Mouse (Mus musculus) neural tube, embryonic 14.5 days (tissue): ENCODE results near the gene Tmem132a. TPM values are rescaled to one million over a fixed set of nuclear protein-coding genes. Genes with fewer than 3 reads are reported as not detected.

ENCODE experiments used
- ATAC-seq: fragments of 200-750 bp; cut with Nextera tagmentation; 2 replicates; pipeline ENCODE4 v1.8.0; 2017; ENCODE audit warnings: low read depth, mild to moderate bottlenecking, moderate TSS enrichment, moderate library complexity
- H3K27ac ChIP-seq: fragments of 300-500 bp; sonication (generic); 2 replicates; pipeline ENCODE4 v1.5.1; 2014; ENCODE audit warnings: low read depth, mild to moderate bottlenecking, control low read depth, low read length, moderate library complexity, mixed read lengths
- H3K27me3 ChIP-seq: fragments of 300-500 bp; sonication (generic); 2 replicates; pipeline ENCODE4 v1.6.1; 2014; ENCODE audit warnings: low read length; ENCODE audit not compliant: control insufficient read depth, insufficient read depth
- H3K36me3 ChIP-seq: fragments of 300-500 bp; sonication (generic); 2 replicates; pipeline ENCODE4 v1.6.1; 2014; ENCODE audit warnings: low read length, mixed read lengths; ENCODE audit not compliant: control insufficient read depth, insufficient read depth
- H3K4me1 ChIP-seq: fragments of 300-500 bp; sonication (generic); 2 replicates; pipeline ENCODE4 v1.6.1; 2014; ENCODE audit warnings: low read length; ENCODE audit not compliant: control insufficient read depth, insufficient read depth
- H3K4me2 ChIP-seq: fragments of 300-500 bp; sonication (generic); 2 replicates; pipeline ENCODE4 v1.6.1; 2014; ENCODE audit warnings: mild to moderate bottlenecking, low read depth, low read length, control low read depth
- H3K4me3 ChIP-seq: fragments of 300-500 bp; sonication (generic); 2 replicates; pipeline ENCODE4 v1.5.1; 2014; ENCODE audit warnings: low read depth, low read length, control low read depth, mixed read lengths
- H3K9ac ChIP-seq: fragments of 300-500 bp; sonication (generic); replicated peaks from 2 replicates; pipeline ENCODE4 v1.6.1; 2014; ENCODE audit warnings: low read depth, mild to moderate bottlenecking, control low read depth, low read length, mixed read lengths
- H3K9me3 ChIP-seq: fragments of 300-500 bp; sonication (generic); 2 replicates; pipeline ENCODE4 v1.6.1; 2016; ENCODE audit warnings: low read length; ENCODE audit not compliant: control insufficient read depth
- WGBS: fragments of 180-500 bp; shearing (Covaris S2); extraction: QIAGEN DNeasy Blood & Tissue Kit; methylation state at CpG from one replicate; pipeline ENCODE4 v1.1.7; 2014; 5-methylcytosine and 5-hydroxymethylcytosine counted together
- polyA plus RNA-seq: library from polyadenylated mRNA; unstranded; fragments of >200 nt; fragmentation: Nextera tagmentation; extraction: Ambion mirVana; gene quantifications from 2 replicates; pipeline ENCODE4 v1.2.1, GENCODE M21; 2014

The Tmem132a gene
- polyA plus RNA-seq, result 132 and 146 TPM in 2 replicates

DNA sequence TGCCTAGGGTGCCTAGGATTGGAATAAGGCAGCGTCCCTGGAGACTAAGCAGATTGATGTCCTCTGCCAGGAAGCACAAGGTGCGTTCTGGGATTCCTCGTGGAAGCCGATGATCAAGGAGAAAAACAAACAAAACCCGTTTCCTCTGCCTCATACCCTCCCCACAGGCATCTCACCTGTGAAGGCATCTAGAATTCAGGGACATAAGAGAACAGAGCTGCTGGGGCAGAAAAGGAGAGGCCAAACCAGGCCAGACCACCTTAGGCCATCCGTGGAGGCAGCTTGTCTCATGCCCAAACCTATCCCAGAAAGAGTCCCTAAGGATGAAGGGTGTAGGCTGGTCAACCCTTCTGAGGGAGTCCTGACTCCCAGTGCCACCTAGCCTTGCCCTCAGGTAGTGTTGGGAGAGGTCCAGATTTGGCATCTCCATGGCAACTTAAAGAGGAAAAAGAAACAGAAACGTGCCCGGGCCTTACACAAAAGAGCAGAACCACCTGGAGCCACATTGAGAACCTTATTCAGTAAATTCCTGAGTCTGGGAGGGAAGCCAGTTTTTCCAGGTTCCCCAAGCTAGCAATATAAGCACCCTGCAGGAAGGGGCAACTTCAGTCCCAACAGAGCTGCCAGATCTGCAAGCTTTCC, at the start of gene Tmem132a:
Gene Tmem132a, minus strand, starts transcription at position 55 of the 642 bp plus-strand sequence.
- Histone ChIP-seq H3K9me3 (no peaks in the 10 kb centered on the region), H3K36me3 (peaks cover 40% of the 10 kb centered on the region), H3K27me3 (no peaks in the 10 kb centered on the region), H3K4me3 (peak within 1 kb of the TSS; percentile 88), H3K9ac (peak within 1 kb of the TSS; percentile 96), H3K4me1 (peaks cover 14% of the 10 kb centered on the region; the same call in 1 of the 2 replicates), H3K4me2 (peak within 1 kb of the TSS; percentile 90), H3K27ac (peak within 1 kb of the TSS; percentile 92)
- 2% methylated on average over 8 of the region's 8 CpGs for WGBS
- ATAC-seq, result peak; percentile 38

DNA sequence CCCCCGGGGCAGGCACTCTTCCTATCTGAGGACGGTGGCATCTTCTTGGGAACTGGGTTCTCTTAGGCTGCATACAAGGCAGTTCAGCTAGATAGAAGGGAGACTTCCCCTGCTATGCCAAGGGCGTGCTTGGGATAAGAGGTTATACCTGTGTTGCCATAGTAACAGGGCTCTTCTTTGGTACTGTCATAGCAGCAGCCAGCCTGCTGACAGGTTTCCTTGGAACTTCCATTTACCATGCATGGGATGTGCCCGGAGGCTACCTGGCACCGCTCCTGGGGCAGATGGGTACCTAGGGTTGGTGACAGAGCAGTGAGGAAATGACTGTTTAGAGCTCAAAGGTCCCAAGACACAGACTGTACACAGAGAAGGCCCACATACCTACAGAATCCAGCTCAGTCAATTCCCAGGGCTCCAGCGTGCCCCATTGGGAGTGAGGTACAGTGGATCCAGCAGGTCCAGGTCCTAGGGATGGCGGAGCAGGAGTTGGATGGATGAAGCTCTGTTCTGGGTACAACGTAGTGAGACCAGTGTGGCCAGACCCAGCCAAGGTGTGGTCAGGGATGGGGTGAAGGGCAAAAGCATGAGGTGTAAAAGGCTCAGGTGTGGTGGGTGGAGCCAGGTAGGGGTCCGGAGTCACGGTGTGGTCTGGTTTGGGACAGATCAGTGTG, 48.7 kb upstream of the Tmem132a start:
- Histone ChIP-seq H3K9ac (no peak overlapping the region), H3K27ac (no peak overlapping the region), H3K4me2 (no peak overlapping the region), H3K9me3 (no peaks in the 10 kb centered on the region), H3K4me1 (no peaks in the 10 kb centered on the region), H3K36me3 (no peaks in the 10 kb centered on the region), H3K4me3 (no peak overlapping the region), H3K27me3 (no peaks in the 10 kb centered on the region)
- no peak; the same call in 1 of the 2 replicates for ATAC-seq
- WGBS, result 90% methylated on average over 10 of the region's 10 CpGs

DNA sequence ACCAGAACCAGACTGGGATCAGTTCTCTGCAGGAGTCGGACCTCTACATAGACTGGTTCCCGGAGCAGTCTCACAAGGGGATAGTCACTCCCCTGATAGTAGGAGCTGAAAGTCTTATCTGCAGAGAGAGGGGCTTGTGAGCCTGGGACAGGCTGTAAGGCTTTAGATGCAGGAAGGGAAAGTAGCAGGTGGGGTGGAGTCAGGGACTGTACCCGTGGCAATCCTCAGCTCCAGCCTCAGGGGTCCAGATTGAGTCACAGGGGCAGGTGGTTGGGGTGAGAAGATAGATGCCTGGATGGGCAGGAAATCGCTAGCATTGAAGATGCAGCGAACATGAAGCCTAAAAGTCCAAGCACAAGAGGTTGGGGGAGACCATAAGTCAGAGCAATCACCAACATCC, 46.8 kb upstream of the Tmem132a start:
- Histone ChIP-seq H3K4me3 (no peak overlapping the region), H3K27me3 (no peaks in the 10 kb centered on the region), H3K27ac (no peak overlapping the region), H3K9ac (no peak overlapping the region), H3K36me3 (no peaks in the 10 kb centered on the region), H3K4me2 (no peak overlapping the region), H3K4me1 (no peaks in the 10 kb centered on the region), H3K9me3 (no peaks in the 10 kb centered on the region)
- 73% methylated on average over 5 of the region's 5 CpGs for WGBS
- no peak for ATAC-seq

DNA sequence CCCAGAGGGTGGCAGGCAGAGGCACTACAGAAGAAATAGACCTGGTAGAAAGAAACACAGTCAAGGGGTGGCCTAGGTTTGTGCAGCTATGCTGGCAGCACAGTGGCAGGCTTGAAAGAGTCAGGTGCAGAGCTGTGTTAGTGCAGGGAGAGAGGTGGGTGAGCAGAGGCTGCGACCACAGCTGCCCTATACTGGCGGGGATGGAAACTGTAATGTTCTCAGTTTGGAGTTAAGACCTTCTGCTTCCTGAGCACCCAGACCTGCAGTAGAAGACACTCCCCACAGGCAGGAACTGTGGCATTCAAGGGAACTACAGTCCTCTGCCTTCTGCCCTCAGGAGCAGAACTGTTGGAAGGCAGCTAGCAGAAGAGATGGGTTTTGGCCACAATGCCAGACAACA, 45.1 kb upstream of the Tmem132a start:
- H3K9ac ChIP-seq, result no peak overlapping the region
- H3K27me3 ChIP-seq, result no peaks in the 10 kb centered on the region
- no peaks in the 10 kb centered on the region for H3K4me1 ChIP-seq
- no peak overlapping the region for H3K27ac ChIP-seq
- no peak for ATAC-seq
- no peaks in the 10 kb centered on the region for H3K36me3 ChIP-seq
- no peak overlapping the region for H3K4me3 ChIP-seq
- no peaks in the 10 kb centered on the region for H3K9me3 ChIP-seq
- no peak overlapping the region for H3K4me2 ChIP-seq
- WGBS, result 77% methylated on average over 2 of the region's 2 CpGs

DNA sequence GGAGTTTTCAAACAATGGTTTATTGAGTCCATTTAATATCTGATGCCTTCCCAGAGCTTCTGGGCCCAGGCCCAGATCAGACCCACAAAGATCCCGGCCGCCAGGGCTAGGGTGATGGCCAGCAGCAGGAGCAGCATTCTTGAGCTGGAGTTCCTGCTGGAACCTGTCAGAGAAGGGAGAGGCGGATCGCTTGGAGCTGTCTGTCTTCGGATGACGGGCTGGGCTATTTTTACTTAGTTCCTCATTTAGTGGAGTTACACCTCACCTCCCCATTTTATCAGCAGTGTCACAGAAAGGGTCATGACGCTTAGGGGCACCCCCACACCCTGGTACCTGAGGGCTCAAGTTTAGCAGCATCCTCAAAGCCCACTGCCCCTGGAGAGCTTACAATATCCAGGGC, 44.6 kb upstream of the Tmem132a start:
- Histone ChIP-seq H3K4me3 (no peak overlapping the region), H3K27me3 (no peaks in the 10 kb centered on the region), H3K4me2 (no peak overlapping the region), H3K9ac (no peak overlapping the region), H3K36me3 (no peaks in the 10 kb centered on the region), H3K27ac (no peak overlapping the region), H3K4me1 (no peaks in the 10 kb centered on the region), H3K9me3 (no peaks in the 10 kb centered on the region)
- no peak for ATAC-seq
- 82% methylated on average over 7 of the region's 7 CpGs for WGBS

DNA sequence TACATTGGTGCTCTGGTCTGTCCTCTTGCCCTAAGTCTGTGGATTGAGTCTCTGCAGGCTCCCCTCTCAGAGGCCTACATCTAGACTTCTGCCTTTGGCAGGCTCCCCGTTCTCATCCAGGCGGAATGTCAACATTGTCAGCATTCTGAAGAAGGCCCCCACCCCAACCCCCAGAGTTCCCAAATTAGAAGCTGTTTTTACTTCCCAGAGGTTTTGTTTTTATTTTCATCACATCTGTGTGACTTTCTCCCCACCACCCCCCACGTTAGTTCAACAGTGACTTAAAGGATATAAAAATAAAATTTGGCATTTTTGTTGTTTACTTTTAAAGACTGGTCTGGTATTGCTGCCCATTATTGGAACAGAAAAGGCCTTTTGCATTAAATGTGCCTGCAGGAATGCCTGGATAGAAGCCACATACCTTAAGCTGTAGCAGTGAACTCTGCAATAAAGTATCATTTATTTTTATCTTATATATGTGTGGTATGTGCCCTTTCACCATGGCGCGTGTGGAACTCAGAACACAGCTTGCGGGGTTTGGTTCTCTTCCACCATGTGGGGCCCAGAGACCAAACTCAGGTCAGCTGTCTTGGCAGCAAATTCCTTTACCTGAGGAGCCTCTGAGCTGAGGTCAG, 39.5 kb upstream of the Tmem132a start:
- no peaks in the 10 kb centered on the region for H3K27me3 ChIP-seq
- H3K4me2 ChIP-seq, result no peak overlapping the region
- no peaks in the 10 kb centered on the region for H3K4me1 ChIP-seq
- H3K9me3 ChIP-seq, result no peaks in the 10 kb centered on the region
- H3K9ac ChIP-seq, result no peak overlapping the region
- 85% methylated on average over 6 of the region's 6 CpGs for WGBS
- H3K27ac ChIP-seq, result no peak overlapping the region
- H3K4me3 ChIP-seq, result no peak overlapping the region
- ATAC-seq, result no peak
- H3K36me3 ChIP-seq, result peaks cover 22% of the 10 kb centered on the region

DNA sequence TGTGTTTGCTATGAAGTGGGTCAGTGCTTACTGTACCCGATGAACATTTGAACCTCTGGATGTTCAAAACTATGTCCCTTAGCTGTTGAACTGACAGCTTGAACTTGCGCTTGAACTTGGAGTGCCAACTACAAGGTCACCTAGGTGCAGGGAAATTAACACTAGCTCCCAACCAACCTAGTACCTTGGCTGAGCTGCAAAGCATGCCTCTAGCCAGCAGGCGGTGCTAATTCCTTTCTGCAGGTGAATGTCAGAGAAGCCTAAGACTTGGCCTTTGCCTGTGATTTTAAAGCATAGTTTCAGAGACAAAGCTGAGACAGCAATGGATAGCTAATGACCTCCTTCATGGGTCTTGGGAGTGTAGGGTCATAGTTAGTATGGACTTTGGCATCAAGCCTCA, 38.2 kb upstream of the Tmem132a start:
- Histone ChIP-seq H3K4me3 (no peak overlapping the region), H3K9me3 (no peaks in the 10 kb centered on the region), H3K4me1 (no peaks in the 10 kb centered on the region), H3K4me2 (no peak overlapping the region), H3K27ac (no peak overlapping the region), H3K36me3 (peaks cover 32% of the 10 kb centered on the region), H3K27me3 (no peaks in the 10 kb centered on the region), H3K9ac (no peak overlapping the region)
- peak; percentile 67; the same call in 1 of the 2 replicates for ATAC-seq
- 61% methylated on average over 3 of the region's 3 CpGs for WGBS

DNA sequence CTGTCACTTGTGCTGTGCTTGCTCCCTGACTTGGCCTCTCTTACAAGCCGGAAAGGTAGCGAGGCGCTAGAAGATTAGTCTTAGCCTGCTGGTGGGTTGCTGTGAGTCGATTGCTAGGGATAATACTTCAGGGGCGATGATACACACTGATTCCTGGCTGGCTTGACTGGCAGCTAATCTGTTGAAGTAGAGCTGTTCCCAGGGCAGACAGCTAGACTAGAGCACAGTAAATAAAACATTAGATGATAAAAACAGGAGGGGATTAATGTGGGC, 35.9 kb upstream of the Tmem132a start:
- no peaks in the 10 kb centered on the region for H3K4me1 ChIP-seq
- H3K4me3 ChIP-seq, result no peak overlapping the region
- peaks cover 52% of the 10 kb centered on the region for H3K36me3 ChIP-seq

More for the DNA sequence above, 35.9 kb upstream of the Tmem132a start:
- no peaks in the 10 kb centered on the region for H3K9me3 ChIP-seq
- WGBS, result 92% methylated on average over 5 of the region's 5 CpGs
- no peak for ATAC-seq
- no peak overlapping the region for H3K9ac ChIP-seq
- H3K27me3 ChIP-seq, result no peaks in the 10 kb centered on the region
- no peak overlapping the region for H3K4me2 ChIP-seq
- H3K27ac ChIP-seq, result no peak overlapping the region
